Mouse (Mus musculus): ENCODE measurements around the gene Adamtsl4. TPM values are rescaled to one million over a fixed set of nuclear protein-coding genes. Genes with fewer than 3 reads are reported as not detected.

Gene Adamtsl4
- 9.6 and 14.0 TPM in 2 replicates for polyA plus RNA-seq (2015; fragmentation: Nextera tagmentation; extraction: Ambion mirVana)

GRCm38 (mm10) chr3:95687524-95688421 is at the start of gene Adamtsl4:
Adamtsl4 (minus strand) TSS chr3:95687917.

GRCm38 (mm10) chr3:95658236-95658867 is 29.4 kb downstream of the Adamtsl4 start, which contains the start of gene Mcl1:
Mcl1 (plus strand) TSS chr3:95658788.

Small RNAs within 50 kb of the gene (microRNA-seq; reads per million reads assigned to microRNA genes)
- gene Mir7014 (ENCODE audit: borderline replicate concordance, insufficient number of aligned reads) = not detected

Other genes starting within 250 kb of the Adamtsl4 start
- 22.2 and 44.4 TPM in 2 replicates for gene Ctsk, start 188.7 kb downstream of the Adamtsl4 start, polyA plus RNA-seq (2015; fragmentation: Nextera tagmentation; extraction: Ambion mirVana)
- gene Ctss, start 161.1 kb downstream of the Adamtsl4 start, polyA plus RNA-seq (2015; fragmentation: Nextera tagmentation; extraction: Ambion mirVana) = 61.3 and 65.8 TPM in 2 replicates
- gene Hormad1, start 128.2 kb downstream of the Adamtsl4 start, polyA plus RNA-seq (2015; fragmentation: Nextera tagmentation; extraction: Ambion mirVana) = 0.11 TPM in 1 of 2 replicates, not detected in the other
- 31.9 and 34.9 TPM in 2 replicates for gene Golph3l, start 99.0 kb downstream of the Adamtsl4 start, polyA plus RNA-seq (2015; fragmentation: Nextera tagmentation; extraction: Ambion mirVana)
- gene Ensa, start 62.9 kb downstream of the Adamtsl4 start, polyA plus RNA-seq (2015; fragmentation: Nextera tagmentation; extraction: Ambion mirVana) = 65.8 and 73.1 TPM in 2 replicates
- gene Mcl1, start 29.1 kb downstream of the Adamtsl4 start, polyA plus RNA-seq (2015; fragmentation: Nextera tagmentation; extraction: Ambion mirVana) = 79.8 and 89.8 TPM in 2 replicates
- 338 and 413 TPM in 2 replicates for gene Ecm1, start 51.7 kb upstream of the Adamtsl4 start, polyA plus RNA-seq (2015; fragmentation: Nextera tagmentation; extraction: Ambion mirVana)
- 23.1 and 33.9 TPM in 2 replicates for gene Tars2, start 72.3 kb upstream of the Adamtsl4 start, polyA plus RNA-seq (2015; fragmentation: Nextera tagmentation; extraction: Ambion mirVana)
- gene Rprd2, start 130.9 kb upstream of the Adamtsl4 start, polyA plus RNA-seq (2015; fragmentation: Nextera tagmentation; extraction: Ambion mirVana) = 15.8 and 21.5 TPM in 2 replicates
- gene Prpf3, start 168.0 kb upstream of the Adamtsl4 start, polyA plus RNA-seq (2015; fragmentation: Nextera tagmentation; extraction: Ambion mirVana) = 12.8 and 15.7 TPM in 2 replicates
- gene Mrps21, start 183.6 kb upstream of the Adamtsl4 start, polyA plus RNA-seq (2015; fragmentation: Nextera tagmentation; extraction: Ambion mirVana) = 417 and 460 TPM in 2 replicates
- gene Ciart, start 194.3 kb upstream of the Adamtsl4 start, polyA plus RNA-seq (2015; fragmentation: Nextera tagmentation; extraction: Ambion mirVana) = 1.6 TPM in 2 replicates
- 32.2 and 76.3 TPM in 2 replicates for gene BC028528, start 204.1 kb upstream of the Adamtsl4 start, polyA plus RNA-seq (2015; fragmentation: Nextera tagmentation; extraction: Ambion mirVana)
- gene Aph1a, start 206.1 kb upstream of the Adamtsl4 start, polyA plus RNA-seq (2015; fragmentation: Nextera tagmentation; extraction: Ambion mirVana) = 27.3 and 44.6 TPM in 2 replicates
- gene Car14, start 216.8 kb upstream of the Adamtsl4 start, polyA plus RNA-seq (2015; fragmentation: Nextera tagmentation; extraction: Ambion mirVana) = 1.1 and 1.3 TPM in 2 replicates
- 65.3 and 81.3 TPM in 2 replicates for gene Anp32e, start 241.3 kb upstream of the Adamtsl4 start, polyA plus RNA-seq (2015; fragmentation: Nextera tagmentation; extraction: Ambion mirVana)

Data from adrenal gland, postnatal 0 days (tissue).